ENCODE assay signal across 16 mouse cellular contexts in genomic region chr16:90329511-90329910, GRCm38 (mm10). TPM values are rescaled to one million over a fixed set of nuclear protein-coding genes. Genes with fewer than 3 reads are reported as not detected.
DNase-seq lines count a peak whose midpoint lies in the region.
"Had no signal": no experiment of that assay in that cellular context is flagged by ENCODE, and none has a peak within 500 bp of the region (broad histone marks: within the 10 kb centered on the region; RNA-seq: fewer than 3 reads in every experiment).

No protein-coding gene starts in this region.

- DNase-seq in left cerebral cortex, adult 18-20 months (ENCODE audit: low spot score in 2 of 2), result peak; percentile 34 to 56
- DNase-seq in left cerebral cortex, postnatal 4 days, result no peak
- peak; percentile 50 for DNase-seq in right cerebral cortex, adult 18-20 months
- DNase-seq in right cerebral cortex, postnatal 14 days, result no peak
- DNase-seq in right cerebral cortex, postnatal 25 days, result peak; percentile 30
- DNase-seq in thymus, postnatal 0 days (ENCODE audit: low spot score), result no peak
- DNase-seq: adrenal gland, postnatal 14 days; cerebellum, adult 18-20 months; cerebellum, adult 9-11 months; cerebellum, postnatal 36 days; gastrocnemius, postnatal 10 days; heart, adult 18-20 months; heart, postnatal 14 days had no signal

- intact Hi-C loops in left cerebral cortex, postnatal 4 days (cut with DNase I), result no loop called here

RNA-seq across cellular contexts. Expression of gene Scaf4, which starts 45.2 kb away (rescaled TPM):
- total RNA-seq in left cerebral cortex, adult 18-20 months (2021), result 10 to 100 TPM; 38.2 to 42.2 TPM
- 10 to 100 TPM; 59.0 to 69.9 TPM for total RNA-seq in left cerebral cortex, postnatal 4 days (2021)
- polyA plus RNA-seq in thymus, postnatal 0 days (2015; fragmentation: Nextera tagmentation; extraction: Ambion mirVana), result 20.6 and 22.1 TPM in 2 replicates

RNA-seq across cellular contexts. Expression of gene Hunk, which starts 56.3 kb away (rescaled TPM):
- 10 to 100 TPM; 13.0 to 16.8 TPM for total RNA-seq in left cerebral cortex, adult 18-20 months (2021)
- total RNA-seq in left cerebral cortex, postnatal 4 days (2021), result 10 to 100 TPM; 12.6 to 15.2 TPM
- 3.1 and 3.6 TPM in 2 replicates for polyA plus RNA-seq in thymus, postnatal 0 days (2015; fragmentation: Nextera tagmentation; extraction: Ambion mirVana)
- total RNA-seq: CH12.LX; hematopoietic stem cell, adult 5-6 weeks had no signal
- polyA plus RNA-seq: erythroblast, embryonic 14.5 days had no signal

Comparison
In these comparisons a context has a peak if more than half of its experiments do, and no peak if none do; other contexts are left out.
1. DNase-seq: peak in left cerebral cortex, adult 18-20 months (2 of 2), right cerebral cortex, adult 18-20 months (single experiment) and right cerebral cortex, postnatal 25 days (single experiment); none in left cerebral cortex, postnatal 4 days (single experiment), right cerebral cortex, postnatal 14 days (single experiment) and thymus, postnatal 0 days (single experiment).